Mouse (Mus musculus) kidney, adult 2 months (tissue): ENCODE measurements at regions not wholly inside any gene's neighbourhood (a gene's known extent, or its start where the extent isn't known, plus 50 kb on each side); places are given as distances from the start of the nearest gene placed in this dataset.

Experiments used
- DNase-seq: peaks from one replicate; pipeline ENCODE4 v3.0.0; 2021
- H3K27ac ChIP-seq: fragments of 200-500 bp; 2 replicates; pipeline ENCODE4 v1.5.1; 2012; ENCODE audit warnings: low read depth, low read length, control low read depth, inconsistent platforms; ENCODE audit not compliant: insufficient read depth
- H3K27me3 ChIP-seq: fragments of 200-500 bp; replicated peaks from 2 replicates; pipeline ENCODE4 v1.6.1; 2012; ENCODE audit warnings: mild to moderate bottlenecking, moderate library complexity, low read length, inconsistent platforms; ENCODE audit not compliant: control insufficient read depth, insufficient read depth
- H3K36me3 ChIP-seq: fragments of 200-500 bp; 2 replicates; pipeline ENCODE4 v1.6.1; 2012; ENCODE audit warnings: mild to moderate bottlenecking, moderate library complexity, low read length, inconsistent platforms; ENCODE audit not compliant: control insufficient read depth, insufficient read depth
- H3K4me1 ChIP-seq: fragments of 200-500 bp; 2 replicates; pipeline ENCODE4 v1.6.1; 2011; ENCODE audit warnings: low read length; ENCODE audit not compliant: control insufficient read depth, insufficient read depth
- H3K4me3 ChIP-seq: fragments of 200-500 bp; 2 replicates; pipeline ENCODE4 v1.5.1; 2011; ENCODE audit warnings: mild to moderate bottlenecking, low read depth, low read length, control low read depth; ENCODE audit not compliant: insufficient read depth
- CTCF ChIP-seq: fragments of 200-500 bp; conservative IDR thresholded peaks from 2 replicates; pipeline ENCODE4 v1.5.1; 2011; ENCODE audit warnings: low read depth, mild to moderate bottlenecking, control low read depth, low read length, moderate library complexity, mixed read lengths; ENCODE audit not compliant: insufficient read depth, insufficient read length
- POLR2A ChIP-seq: fragments of 200-500 bp; IDR thresholded peaks from one replicate; pipeline ENCODE4 v1.6.1; 2011; ENCODE audit warnings: low read depth, low read length, control low read depth
- WGBS: fragments of 180-500 bp; shearing (Covaris S2); methylation state at CpG from one replicate; pipeline ENCODE4 v1.1.7; 2018; 5-methylcytosine and 5-hydroxymethylcytosine counted together

- DNase-seq: no peak
- Histone ChIP-seq H3K4me1 (no peaks in the 10 kb centered on the region), H3K36me3 (no peaks in the 10 kb centered on the region), H3K27me3 (no peaks in the 10 kb centered on the region), H3K27ac (no peak overlapping the region), H3K4me3 (no peak overlapping the region)
- WGBS: 83% methylated on average over 3 of the region's 3 CpGs
- TF ChIP-seq CTCF: no peak
- TF ChIP-seq POLR2A: no peak
These were observed 338.9 kb upstream of the Ptbp2 start for GRCm38 (mm10) chr3:120123155-120123554.

- Histone ChIP-seq H3K4me3 (no peak overlapping the region), H3K27ac (no peak overlapping the region), H3K27me3 (no peaks in the 10 kb centered on the region), H3K36me3 (no peaks in the 10 kb centered on the region), H3K4me1 (no peaks in the 10 kb centered on the region)
- no peak for DNase-seq
- TF ChIP-seq POLR2A (no peak), CTCF (no peak)
- 54% methylated on average over 7 of the region's 7 CpGs for WGBS
These were observed 299.1 kb upstream of the Ptbp2 start for GRCm38 (mm10) chr3:120083171-120083932.

- Histone ChIP-seq H3K4me1 (no peaks in the 10 kb centered on the region), H3K4me3 (no peak overlapping the region), H3K27ac (no peak overlapping the region), H3K36me3 (no peaks in the 10 kb centered on the region), H3K27me3 (no peaks in the 10 kb centered on the region)
- no peak for DNase-seq
- WGBS: 8% methylated on average over 1 of the region's 1 CpGs
- TF ChIP-seq POLR2A: no peak
- no peak for TF ChIP-seq CTCF
These were observed 289.3 kb upstream of the Ptbp2 start for GRCm38 (mm10) chr3:120073528-120073927.

DNA sequence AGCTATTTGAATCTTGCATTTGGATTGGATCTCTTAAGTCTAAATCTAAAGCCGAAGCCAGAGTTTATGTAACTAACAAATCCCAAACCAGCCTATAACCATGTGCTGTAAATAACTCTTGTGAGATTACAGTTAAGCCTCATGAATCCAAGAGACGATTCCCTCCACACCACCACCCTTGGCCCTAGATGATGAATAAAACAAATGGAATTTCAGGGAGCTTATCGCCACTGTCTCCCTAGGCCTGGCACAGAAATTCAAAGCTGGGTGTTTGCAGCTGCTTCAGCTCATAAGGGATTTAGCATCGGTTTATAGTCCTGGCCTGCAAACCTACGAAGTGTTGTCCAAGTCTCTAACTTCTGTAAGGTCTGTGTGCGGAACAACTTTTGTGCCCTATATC, 281.4 kb upstream of the Ptbp2 start:
- no peak overlapping the region for H3K27ac ChIP-seq
- no peaks in the 10 kb centered on the region for H3K4me1 ChIP-seq
- 88% methylated on average over 6 of the region's 6 CpGs for WGBS
- no peak overlapping the region for H3K4me3 ChIP-seq
- H3K36me3 ChIP-seq: no peaks in the 10 kb centered on the region
- TF ChIP-seq POLR2A: no peak
- TF ChIP-seq CTCF: no peak
- H3K27me3 ChIP-seq: no peaks in the 10 kb centered on the region
- no peak for DNase-seq

DNA sequence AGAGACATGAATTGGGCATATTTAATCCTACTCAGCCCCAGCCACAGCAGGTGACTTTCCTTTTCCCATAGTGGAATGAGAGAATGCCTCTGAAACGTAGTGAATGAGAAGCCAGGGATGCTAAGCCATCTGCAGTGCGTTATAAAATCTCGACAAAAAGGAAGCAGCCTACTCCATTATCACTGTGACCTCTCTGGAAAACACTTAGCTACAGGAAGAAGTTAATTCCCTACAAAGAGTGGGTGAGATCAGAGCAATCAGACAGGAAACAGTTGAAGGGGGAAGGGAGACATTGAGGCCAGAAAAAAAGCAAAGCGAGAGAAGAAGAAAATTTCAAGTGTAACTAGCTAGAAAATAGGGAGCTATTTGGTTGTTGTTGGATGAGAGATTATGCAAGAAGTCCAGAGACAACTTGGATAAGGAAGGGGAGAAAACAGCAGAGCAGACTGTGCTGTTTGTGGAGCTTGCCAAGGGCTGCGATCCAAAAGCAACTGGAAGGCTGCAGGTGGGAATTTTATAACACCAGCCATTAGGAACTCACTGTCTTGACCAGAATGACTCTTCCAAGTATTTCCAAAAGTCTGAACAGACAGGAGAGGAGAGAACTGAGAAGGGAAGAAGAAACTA, 280.7 kb upstream of the Ptbp2 start:
- Histone ChIP-seq H3K36me3 (no peaks in the 10 kb centered on the region), H3K4me1 (no peaks in the 10 kb centered on the region), H3K27ac (no peak overlapping the region), H3K27me3 (no peaks in the 10 kb centered on the region), H3K4me3 (no peak overlapping the region)
- DNase-seq: no peak
- WGBS: 33% methylated on average over 5 of the region's 5 CpGs
- no peak for TF ChIP-seq POLR2A

DNA sequence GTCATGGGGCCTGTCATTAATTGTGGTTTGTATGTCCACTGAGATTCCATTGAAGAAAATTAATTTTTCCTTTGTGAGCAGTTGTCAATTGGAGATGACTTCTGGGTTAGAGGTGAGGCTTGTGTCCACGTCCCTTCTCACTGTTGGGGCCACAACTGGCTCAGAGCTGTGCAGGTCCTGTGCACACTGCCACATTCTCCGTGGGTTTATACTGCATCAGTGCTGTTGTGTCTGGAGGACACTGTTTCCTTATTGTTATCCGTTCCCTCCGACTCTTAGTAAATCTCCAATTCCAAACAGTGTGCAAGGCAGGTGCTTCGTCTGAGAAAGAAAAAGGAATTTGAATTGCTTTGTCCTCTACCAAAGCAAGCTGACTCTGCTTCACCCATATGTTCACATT, 278.0 kb upstream of the Ptbp2 start:
- Histone ChIP-seq H3K27ac (no peak overlapping the region), H3K4me1 (no peaks in the 10 kb centered on the region), H3K4me3 (no peak overlapping the region), H3K27me3 (no peaks in the 10 kb centered on the region), H3K36me3 (no peaks in the 10 kb centered on the region)
- DNase-seq: no peak
- 86% methylated on average over 5 of the region's 5 CpGs for WGBS
- TF ChIP-seq POLR2A (no peak), CTCF (no peak)

DNA sequence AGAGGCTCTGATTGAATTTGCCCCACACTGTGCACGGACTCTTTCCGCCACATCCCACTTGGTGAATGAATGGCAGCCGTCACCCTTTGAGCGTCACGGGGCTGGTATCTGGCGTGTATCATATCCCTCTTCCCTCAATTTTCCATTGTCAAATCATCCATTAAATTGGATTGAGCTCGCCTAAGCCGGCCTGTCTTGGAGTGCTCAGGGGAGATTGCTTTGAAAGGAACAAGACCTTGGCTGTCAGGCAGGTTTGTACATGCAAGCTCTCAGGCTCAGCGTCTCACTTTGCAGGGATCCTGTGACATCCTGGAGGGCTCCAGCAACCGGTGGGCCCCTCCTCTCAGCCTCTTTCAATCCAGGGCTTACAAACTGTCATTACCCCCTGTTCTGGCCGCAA, 275.7 kb upstream of the Ptbp2 start:
- H3K27ac ChIP-seq: no peak overlapping the region
- no peak for TF ChIP-seq CTCF
- no peak for TF ChIP-seq POLR2A
- no peaks in the 10 kb centered on the region for H3K4me1 ChIP-seq
- no peaks in the 10 kb centered on the region for H3K36me3 ChIP-seq
- H3K4me3 ChIP-seq: no peak overlapping the region
- no peak for DNase-seq
- 34% methylated on average over 11 of the region's 11 CpGs for WGBS
- H3K27me3 ChIP-seq: no peaks in the 10 kb centered on the region
